Mouse (Mus musculus) ES-Bruce4 (cell line): ENCODE measurements around the gene Ssr3.

Experiments
- CTCF ChIP-seq: IDR thresholded peaks from one replicate; pipeline ENCODE4 v1.8.1; 2011; ENCODE audit warnings: low read depth, low read length
- POLR2A ChIP-seq: IDR thresholded peaks from one replicate; pipeline ENCODE4 v1.8.1; 2011; ENCODE audit warnings: low read length; ENCODE audit not compliant: insufficient read depth

GRCm38 (mm10) chr3:65397566-65397965 is 5.1 kb upstream of the Ssr3 start:
- TF ChIP-seq CTCF (no peak), POLR2A (no peak)
